Mouse (Mus musculus) midbrain, embryonic 14.5 days (tissue): ENCODE data around the gene Rae1. TPM values are rescaled to one million over a fixed set of nuclear protein-coding genes. Genes with fewer than 3 reads are reported as not detected.

Experiments used
- ATAC-seq: fragments of 200-750 bp; cut with Nextera tagmentation; 2 replicates; pipeline ENCODE4 v1.8.0; 2017; ENCODE audit warnings: moderate number of reproducible peaks, moderate library complexity; ENCODE audit not compliant: low FRiP score, low TSS enrichment
- DNase-seq: peaks from one replicate; pipeline ENCODE4 v3.0.0-alpha.2; 2015
- H3K27ac ChIP-seq: fragments of 300-500 bp; sonication (generic); replicated peaks from 2 replicates; pipeline ENCODE4 v1.5.1; 2014; ENCODE audit warnings: mild to moderate bottlenecking, low read depth, low read length, moderate library complexity
- H3K27me3 ChIP-seq: fragments of 300-500 bp; sonication (generic); 2 replicates; pipeline ENCODE4 v1.6.1; 2014; ENCODE audit warnings: low read length, control low read depth, mixed read lengths; ENCODE audit not compliant: control insufficient read depth, insufficient read depth
- H3K36me3 ChIP-seq: fragments of 300-500 bp; sonication (generic); 2 replicates; pipeline ENCODE4 v1.6.1; 2014; ENCODE audit warnings: low read length, control low read depth; ENCODE audit not compliant: control insufficient read depth, insufficient read depth
- H3K4me1 ChIP-seq: fragments of 300-500 bp; sonication (generic); 2 replicates; pipeline ENCODE4 v1.6.1; 2014; ENCODE audit warnings: mild to moderate bottlenecking, antibody characterized with exemption, low read length, control low read depth; ENCODE audit not compliant: control insufficient read depth, insufficient read depth
- H3K4me2 ChIP-seq: fragments of 300-500 bp; sonication (generic); 2 replicates; pipeline ENCODE4 v1.6.1; 2014; ENCODE audit warnings: mild to moderate bottlenecking, low read length, moderate library complexity
- H3K4me3 ChIP-seq: fragments of 300-500 bp; sonication (generic); replicated peaks from 2 replicates; pipeline ENCODE4 v1.5.1; 2014; ENCODE audit warnings: low read depth, low read length
- H3K9ac ChIP-seq: fragments of 300-500 bp; sonication (generic); replicated peaks from 2 replicates; pipeline ENCODE4 v1.6.1; 2014; ENCODE audit warnings: mild to moderate bottlenecking, low read length, moderate library complexity
- H3K9me3 ChIP-seq: fragments of 300-500 bp; sonication (generic); 2 replicates; pipeline ENCODE4 v1.6.1; 2016; ENCODE audit warnings: low read length, control low read depth, mixed read lengths; ENCODE audit not compliant: control insufficient read depth
- WGBS: fragments of 180-500 bp; shearing (Covaris S2); extraction: QIAGEN DNeasy Blood & Tissue Kit; methylation state at CpG from one replicate; pipeline ENCODE4 v1.1.7; 2014; 5-methylcytosine and 5-hydroxymethylcytosine counted together
- polyA plus RNA-seq: library from polyadenylated mRNA; unstranded; fragments of >200 nt; fragmentation: Nextera tagmentation; extraction: Ambion mirVana; gene quantifications from 2 replicates; pipeline ENCODE4 v1.2.1, GENCODE M21; 2014

The Rae1 gene
- polyA plus RNA-seq, 1 experiment from 2014 or later = 127 TPM

- no peak overlapping the region for H3K4me3 ChIP-seq
- no peaks in the 10 kb centered on the region for H3K36me3 ChIP-seq
- no peaks in the 10 kb centered on the region for H3K4me1 ChIP-seq
- no peak overlapping the region for H3K9ac ChIP-seq
- H3K4me2 ChIP-seq = no peak overlapping the region
- H3K9me3 ChIP-seq = no peaks in the 10 kb centered on the region
- H3K27me3 ChIP-seq = no peaks in the 10 kb centered on the region
- no peak overlapping the region for H3K27ac ChIP-seq
- 81% methylated on average over 18 of the region's 18 CpGs for WGBS
- no peak for DNase-seq
- no peak for ATAC-seq
These were observed 44.5 kb downstream of the Rae1 start for GRCm38 (mm10) chr2:173044198-173044970.

- no peak overlapping the region for H3K4me2 ChIP-seq
- no peaks in the 10 kb centered on the region for H3K36me3 ChIP-seq
- no peak overlapping the region for H3K4me3 ChIP-seq
- no peaks in the 10 kb centered on the region for H3K27me3 ChIP-seq
- DNase-seq (no peak), ATAC-seq (no peak)
- 0 out of 2 replicates have a peak, but pooled peaks cover 4% of the 10 kb centered on the region for H3K4me1 ChIP-seq
- WGBS = 73% methylated on average over 15 of the region's 15 CpGs
- H3K9ac ChIP-seq = no peak overlapping the region
- no peaks in the 10 kb centered on the region for H3K9me3 ChIP-seq
- H3K27ac ChIP-seq = no peak overlapping the region
These were observed 46.8 kb downstream of the Rae1 start for GRCm38 (mm10) chr2:173046582-173047297.

GRCm38 (mm10) chr2:173047471-173047870, 47.6 kb downstream of the Rae1 start:
- no peak overlapping the region for H3K9ac ChIP-seq
- no peaks in the 10 kb centered on the region for H3K27me3 ChIP-seq
- H3K4me1 ChIP-seq = 0 out of 2 replicates have a peak, but pooled peaks cover 4% of the 10 kb centered on the region
- WGBS = 33% methylated on average over 5 of the region's 5 CpGs
- no peak overlapping the region for H3K27ac ChIP-seq
- H3K4me3 ChIP-seq = no peak overlapping the region
- ATAC-seq (no peak), DNase-seq (no peak)
- no peak overlapping the region for H3K4me2 ChIP-seq
- no peaks in the 10 kb centered on the region for H3K36me3 ChIP-seq
- H3K9me3 ChIP-seq = no peaks in the 10 kb centered on the region

- DNase-seq (no peak), ATAC-seq (no peak)
- no peak overlapping the region for H3K9ac ChIP-seq
- no peak overlapping the region for H3K4me3 ChIP-seq
- H3K9me3 ChIP-seq = no peaks in the 10 kb centered on the region
- no peaks in the 10 kb centered on the region for H3K36me3 ChIP-seq
- H3K4me2 ChIP-seq = no peak overlapping the region
- H3K27ac ChIP-seq = no peak overlapping the region
- WGBS = 51% methylated on average over 17 of the region's 17 CpGs
- H3K27me3 ChIP-seq = no peaks in the 10 kb centered on the region
- 0 out of 2 replicates have a peak, but pooled peaks cover 4% of the 10 kb centered on the region for H3K4me1 ChIP-seq
These were observed 48.3 kb downstream of the Rae1 start for GRCm38 (mm10) chr2:173048041-173048745.

GRCm38 (mm10) chr2:173049231-173049630, 49.3 kb downstream of the Rae1 start:
- 82% methylated on average over 3 of the region's 3 CpGs for WGBS
- DNase-seq (no peak), ATAC-seq (no peak)
- Histone ChIP-seq H3K4me1 (0 out of 2 replicates have a peak, but pooled peaks cover 4% of the 10 kb centered on the region), H3K9ac (no peak overlapping the region), H3K4me3 (no peak overlapping the region), H3K27ac (no peak overlapping the region), H3K36me3 (no peaks in the 10 kb centered on the region), H3K4me2 (no peak overlapping the region), H3K9me3 (no peaks in the 10 kb centered on the region), H3K27me3 (no peaks in the 10 kb centered on the region)

GRCm38 (mm10) chr2:173049817-173050216, 49.9 kb downstream of the Rae1 start:
- no peak for DNase-seq
- Histone ChIP-seq H3K36me3 (no peaks in the 10 kb centered on the region), H3K4me1 (0 out of 2 replicates have a peak, but pooled peaks cover 4% of the 10 kb centered on the region), H3K27ac (no peak overlapping the region), H3K9ac (no peak overlapping the region), H3K4me3 (no peak overlapping the region), H3K9me3 (no peaks in the 10 kb centered on the region), H3K27me3 (no peaks in the 10 kb centered on the region), H3K4me2 (no peak overlapping the region)
- no peak for ATAC-seq
- WGBS = 49% methylated on average over 6 of the region's 6 CpGs

GRCm38 (mm10) chr2:173050604-173051382, 50.9 kb downstream of the Rae1 start:
- 21% methylated on average over 8 of the region's 8 CpGs for WGBS
- no peak overlapping the region for H3K9ac ChIP-seq

GRCm38 (mm10) chr2:173052881-173053280, 53.0 kb downstream of the Rae1 start:
- Histone ChIP-seq H3K4me3 (no peak overlapping the region), H3K4me1 (0 out of 2 replicates have a peak, but pooled peaks cover 4% of the 10 kb centered on the region), H3K36me3 (no peaks in the 10 kb centered on the region), H3K27me3 (no peaks in the 10 kb centered on the region), H3K4me2 (no peak overlapping the region), H3K27ac (no peak overlapping the region), H3K9me3 (no peaks in the 10 kb centered on the region), H3K9ac (no peak overlapping the region)
- ATAC-seq = no peak
- WGBS = 92% methylated on average over 8 of the region's 8 CpGs
- no peak for DNase-seq

More at GRCm38 (mm10) chr2:173050604-173051382, 50.9 kb downstream of the Rae1 start:
- Histone ChIP-seq H3K4me3 (no peak overlapping the region), H3K4me1 (0 out of 2 replicates have a peak, but pooled peaks cover 4% of the 10 kb centered on the region), H3K27ac (no peak overlapping the region), H3K36me3 (no peaks in the 10 kb centered on the region), H3K27me3 (no peaks in the 10 kb centered on the region), H3K4me2 (no peak overlapping the region), H3K9me3 (no peaks in the 10 kb centered on the region)
- no peak for ATAC-seq
- DNase-seq = peak; percentile 12
